ENCODE assay signal across 31 mouse cellular contexts in the genomic region with DNA sequence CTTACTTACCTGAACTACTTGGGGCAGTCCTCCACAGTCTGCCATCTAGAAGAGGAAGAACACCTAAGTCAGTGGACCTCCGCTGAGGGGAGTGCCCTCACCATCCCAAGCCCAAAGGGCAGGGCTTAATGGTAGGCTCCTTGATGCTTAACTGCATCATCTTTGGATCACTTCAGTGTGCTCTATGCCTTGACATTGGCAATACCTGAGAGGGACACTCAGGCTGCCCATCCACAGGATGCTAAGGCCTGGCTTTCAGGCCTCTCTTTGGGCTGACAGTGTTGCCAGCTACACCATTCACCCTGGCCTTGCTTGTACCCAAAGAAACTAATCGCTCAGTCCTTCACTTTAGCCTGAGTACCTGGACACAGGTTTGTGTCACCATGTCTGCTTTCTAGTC. TPM values are rescaled to one million over a fixed set of nuclear protein-coding genes. Genes with fewer than 3 reads are reported as not detected.
"Had no signal": no experiment of that assay in that cellular context is flagged by ENCODE, and none has a peak within 500 bp of the region (broad histone marks: within the 10 kb centered on the region; RNA-seq: fewer than 3 reads in every experiment).

No protein-coding gene starts in this region.

- H3K9ac ChIP-seq: limb, embryonic 12.5 days; limb, embryonic 13.5 days; limb, embryonic 15.5 days; liver, embryonic 13.5 days; liver, embryonic 14.5 days; liver, postnatal 0 days; lung, embryonic 14.5 days; lung, embryonic 15.5 days; midbrain, embryonic 12.5 days; midbrain, embryonic 13.5 days; midbrain, embryonic 15.5 days; neural tube, embryonic 12.5 days had no signal

- H3K27me3 ChIP-seq: limb, embryonic 12.5 days; limb, embryonic 13.5 days; limb, embryonic 15.5 days; liver, embryonic 13.5 days; lung, embryonic 15.5 days; megakaryocyte, embryonic 14.5 days; midbrain, embryonic 12.5 days; midbrain, embryonic 13.5 days; midbrain, embryonic 15.5 days; neural tube, embryonic 12.5 days had no signal

- H3K27ac ChIP-seq: limb, embryonic 10.5 days; limb, embryonic 12.5 days; limb, embryonic 13.5 days; limb, embryonic 15.5 days; liver, embryonic 14.5 days; lung, embryonic 15.5 days; macrophage; midbrain, embryonic 10.5 days; midbrain, embryonic 12.5 days; midbrain, embryonic 13.5 days; midbrain, embryonic 15.5 days; neural tube, embryonic 12.5 days had no signal

- H3K4me1 ChIP-seq: limb, embryonic 10.5 days; limb, embryonic 12.5 days; limb, embryonic 13.5 days; limb, embryonic 15.5 days; lung, embryonic 15.5 days; midbrain, embryonic 10.5 days; midbrain, embryonic 12.5 days; midbrain, embryonic 15.5 days; neural tube, embryonic 12.5 days had no signal

- H3K9me3 ChIP-seq: limb, embryonic 10.5 days; limb, embryonic 12.5 days; limb, embryonic 13.5 days; limb, embryonic 15.5 days; liver, embryonic 13.5 days; lung, embryonic 15.5 days; megakaryocyte, embryonic 14.5 days; midbrain, embryonic 10.5 days; midbrain, embryonic 12.5 days; midbrain, embryonic 13.5 days; midbrain, embryonic 15.5 days; neural tube, embryonic 12.5 days had no signal

- H3K4me3 ChIP-seq: limb, embryonic 10.5 days; limb, embryonic 12.5 days; limb, embryonic 13.5 days; limb, embryonic 15.5 days; liver, embryonic 13.5 days; lung, embryonic 15.5 days; megakaryocyte, embryonic 14.5 days; midbrain, embryonic 10.5 days; midbrain, embryonic 12.5 days; midbrain, embryonic 13.5 days; midbrain, embryonic 15.5 days; myocyte; neural tube, embryonic 12.5 days had no signal

- DNase-seq: left cerebral cortex, postnatal 4 days; liver; liver, embryonic 13.5 days; liver, postnatal 0 days; lung, adult 18-20 months; lung, adult 2 months; lung, embryonic 14.5 days; lung, postnatal 10 days; lung, postnatal 14 days; lung, postnatal 36 days; lung, postnatal 4 days; midbrain, embryonic 14.5 days had no signal

- H3K4me2 ChIP-seq: limb, embryonic 12.5 days; limb, embryonic 13.5 days; limb, embryonic 15.5 days; liver, embryonic 11.5 days; liver, embryonic 13.5 days; lung, embryonic 14.5 days; lung, embryonic 15.5 days; midbrain, embryonic 11.5 days; midbrain, embryonic 12.5 days; midbrain, embryonic 13.5 days; midbrain, embryonic 15.5 days; neural tube, embryonic 12.5 days had no signal

- ATAC-seq: liver, postnatal 0 days; midbrain, embryonic 13.5 days; midbrain, embryonic 15.5 days; midbrain, embryonic 16.5 days had no signal

RNA-seq across cellular contexts. Expression of a gene that starts 44.4 kb away (rescaled TPM):
- total RNA-seq: left cerebral cortex, postnatal 10 days; midbrain, postnatal 0 days had no signal
- polyA plus RNA-seq: midbrain, embryonic 16.5 days; midbrain, postnatal 0 days had no signal
